8 mouse cellular contexts compared by ENCODE assay signal in the genomic region with DNA sequence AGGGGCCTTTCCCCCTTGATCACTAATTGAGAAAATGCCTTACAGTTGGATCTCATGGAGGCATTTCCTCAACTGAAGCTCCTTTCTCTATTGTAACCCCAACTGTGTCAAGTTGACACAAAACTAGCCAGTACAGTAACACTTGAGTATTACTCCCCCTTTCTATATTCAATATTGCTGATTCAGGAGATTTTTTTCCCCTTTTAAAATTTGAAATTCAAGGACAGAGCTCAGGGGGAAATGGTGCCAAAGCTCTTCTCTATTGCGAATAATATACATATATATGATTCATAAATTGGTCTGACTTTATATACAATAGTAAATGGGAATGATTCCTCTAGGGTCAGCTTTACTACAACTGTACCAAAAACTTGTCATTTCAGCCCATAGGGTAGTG. TPM values are rescaled to one million over a fixed set of nuclear protein-coding genes. Genes with fewer than 3 reads are reported as not detected.
DNase-seq lines count a peak whose midpoint lies in the region; ATAC-seq and TF ChIP-seq lines count a peak whose summit lies in the region.

No protein-coding gene starts in this region.

- H3K27me3 ChIP-seq in erythroblast, embryonic 14.5 days (ENCODE audit: control insufficient read depth), result no peaks in the 10 kb centered on the region
- H3K27me3 ChIP-seq in megakaryocyte, embryonic 14.5 days (replicated peaks), result no peaks in the 10 kb centered on the region
- no peaks in the 10 kb centered on the region for H3K27me3 ChIP-seq in limb, embryonic 13.5 days
- H3K27me3 ChIP-seq in small intestine, adult 2 months (ENCODE audit: control insufficient read depth, insufficient read depth, low read length), result no peaks in the 10 kb centered on the region

- H3K4me1 ChIP-seq in erythroblast, embryonic 14.5 days (ENCODE audit: control insufficient read depth), result peaks cover 20% of the 10 kb centered on the region
- peaks cover 33% of the 10 kb centered on the region for H3K4me1 ChIP-seq in megakaryocyte, embryonic 14.5 days
- H3K4me1 ChIP-seq in limb, embryonic 13.5 days, result peaks cover 27% of the 10 kb centered on the region
- peaks cover 8% of the 10 kb centered on the region for H3K4me1 ChIP-seq in small intestine, adult 2 months (ENCODE audit: control insufficient read depth, insufficient read depth, insufficient read length, low read length)

- DNase-seq in adipocyte (ENCODE audit: low spot score), result no peak
- no peak for DNase-seq in ovary, postnatal 10 days (ENCODE audit: low spot score)

- H3K9me3 ChIP-seq in erythroblast, embryonic 14.5 days (ENCODE audit: control insufficient read depth, low read length), result no peaks in the 10 kb centered on the region
- no peaks in the 10 kb centered on the region for H3K9me3 ChIP-seq in megakaryocyte, embryonic 14.5 days
- H3K9me3 ChIP-seq in limb, embryonic 13.5 days, result no peaks in the 10 kb centered on the region

- no peak for TF ChIP-seq CTCF in small intestine, adult 2 months (IDR thresholded peaks at IDR 0.05; ENCODE audit: extremely low read depth, insufficient read length, insufficient replicate concordance, low read depth, low read length)

- WGBS in limb, embryonic 13.5 days, result 19% methylated on average over 1 of the region's 1 CpGs
- 9% methylated on average over 1 of the region's 1 CpGs for WGBS in small intestine, adult 2 months

- TF ChIP-seq POLR2A in small intestine, adult 2 months (IDR thresholded peaks at IDR 0.05; ENCODE audit: low read depth, low read length), result no peak

- H3K4me2 ChIP-seq in limb, embryonic 13.5 days (replicated peaks), result peak overlapping the region; percentile 73

- H3K27ac ChIP-seq in limb, embryonic 13.5 days, result no peak overlapping the region
- H3K27ac ChIP-seq in small intestine, adult 2 months (ENCODE audit: insufficient read depth, low read depth, low read length), result no peak overlapping the region

- peak overlapping the region; percentile 88 for H3K4me3 ChIP-seq in erythroblast, embryonic 14.5 days (replicated peaks)
- peak overlapping the region; percentile 100 for H3K4me3 ChIP-seq in megakaryocyte, embryonic 14.5 days (replicated peaks)
- H3K4me3 ChIP-seq in limb, embryonic 13.5 days, result peak overlapping the region; percentile 74
- H3K4me3 ChIP-seq in small intestine, adult 2 months (ENCODE audit: low read depth, low read length), result peak overlapping the region; percentile 92

- H3K9ac ChIP-seq in limb, embryonic 13.5 days, result no peak overlapping the region

- no peaks in the 10 kb centered on the region for H3K36me3 ChIP-seq in erythroblast, embryonic 14.5 days (ENCODE audit: control insufficient read depth)
- peaks cover 10% of the 10 kb centered on the region for H3K36me3 ChIP-seq in megakaryocyte, embryonic 14.5 days (replicated peaks; ENCODE audit: low read length)
- H3K36me3 ChIP-seq in limb, embryonic 13.5 days, result no peaks in the 10 kb centered on the region
- no peaks in the 10 kb centered on the region for H3K36me3 ChIP-seq in small intestine, adult 2 months (ENCODE audit: control insufficient read depth, insufficient read depth, low read length)

- ATAC-seq in erythroblast, adult 5-6 weeks (replicated peaks; ENCODE audit: low FRiP score, poor library complexity, severe bottlenecking), result no peak
- no peak for ATAC-seq in megakaryocyte, adult 5-6 weeks (ENCODE audit: poor library complexity, severe bottlenecking)
- no peak for ATAC-seq in limb, embryonic 13.5 days (ENCODE audit: low FRiP score, low read depth)

RNA-seq across cellular contexts. Expression of a gene that starts 0.3 kb away (rescaled TPM):
- polyA plus RNA-seq in erythroblast, embryonic 14.5 days (2012), result 0.01 and 0.02 TPM in 2 replicates
- total RNA-seq in erythroblast, adult 5-6 weeks (2015; ENCODE audit: low replicate concordance), result under 0.01 and 1.0 TPM in 2 replicates
- 0.28 and 1.1 TPM in 2 replicates for total RNA-seq in erythroblast, adult 5-6 weeks (2017; ENCODE audit: low replicate concordance)
- 0.28 TPM in 1 of 2 replicates, not detected in the other for polyA plus RNA-seq in megakaryocyte, embryonic 14.5 days (2012; ENCODE audit: insufficient read depth, low replicate concordance)
- 2.8 and 4.4 TPM in 2 replicates for total RNA-seq in megakaryocyte, adult 5-6 weeks (2015)
- 2.5 and 4.0 TPM in 2 replicates for total RNA-seq in megakaryocyte, adult 5-6 weeks (2017)
- polyA plus RNA-seq in limb, embryonic 13.5 days (2015; fragmentation: Nextera tagmentation; extraction: Ambion mirVana), result 10.3 and 10.7 TPM in 2 replicates
- 0.13 and 0.29 TPM in 2 replicates for polyA plus RNA-seq in small intestine, adult 2 months (2012; rRNA removed)
